Mouse (Mus musculus) CH12.LX (cell line): Measurements from ENCODE around the gene Cacng2.

ENCODE experiments used
- BHLHE40 ChIP-seq: IDR thresholded peaks from 2 replicates; pipeline ENCODE4 v1.6.1; 2011; ENCODE audit warnings: mild to moderate bottlenecking, low read depth, low read length, improper control_type of control experiment
- CHD1 ChIP-seq: IDR thresholded peaks from 2 replicates; pipeline ENCODE4 v1.6.1; 2012; ENCODE audit warnings: low read depth, low read length, improper control_type of control experiment, inconsistent platforms
- CTCF ChIP-seq, 2 experiments: IDR thresholded peaks in 1 of 2; conservative IDR thresholded peaks in 1 of 2; 2 replicates each; pipeline ENCODE4 v1.5.1; 2011 to 2012; ENCODE audit warnings: low read depth in 2 of 2, low read length in 2 of 2, improper control_type of control experiment in 1 of 2, inconsistent platforms in 1 of 2, mild to moderate bottlenecking in 1 of 2, moderate library complexity in 1 of 2
- EP300 ChIP-seq: IDR thresholded peaks from 2 replicates; pipeline ENCODE4 v1.6.1; 2011; ENCODE audit warnings: low read length, improper control_type of control experiment
- MAX ChIP-seq: IDR thresholded peaks from 2 replicates; pipeline ENCODE4 v1.6.1; 2011; ENCODE audit warnings: low read length, improper control_type of control experiment
- MEF2A ChIP-seq: IDR thresholded peaks from 2 replicates; pipeline ENCODE4 v1.6.1; 2014; ENCODE audit warnings: low read depth, mild to moderate bottlenecking, inconsistent platforms, low read length, improper control_type of control experiment, borderline replicate concordance
- NELFE ChIP-seq: IDR thresholded peaks from 2 replicates; pipeline ENCODE4 v1.6.1; 2011; ENCODE audit warnings: low read depth, low read length, improper control_type of control experiment
- NRF1 ChIP-seq: IDR thresholded peaks from 2 replicates; pipeline ENCODE4 v1.6.1; 2014; ENCODE audit warnings: low read depth, mild to moderate bottlenecking, inconsistent platforms, low read length, improper control_type of control experiment, moderate library complexity
- POLR2A ChIP-seq: IDR thresholded peaks from 2 replicates; pipeline ENCODE4 v1.6.1; 2011; ENCODE audit warnings: low read depth, mild to moderate bottlenecking, improper control_type of control experiment, low read length
- TCF12 ChIP-seq: IDR thresholded peaks from 2 replicates; pipeline ENCODE4 v1.6.1; 2014; ENCODE audit warnings: low read depth, mild to moderate bottlenecking, inconsistent platforms, low read length, improper control_type of control experiment
- ZKSCAN1 ChIP-seq: IDR thresholded peaks from 2 replicates; pipeline ENCODE4 v1.6.1; 2012; ENCODE audit warnings: low read depth, inconsistent platforms, low read length, improper control_type of control experiment, borderline replicate concordance
- ZMIZ1 ChIP-seq: IDR thresholded peaks from 2 replicates; pipeline ENCODE4 v1.6.1; 2012; ENCODE audit warnings: low read depth, mild to moderate bottlenecking, inconsistent platforms, low read length, improper control_type of control experiment

DNA sequence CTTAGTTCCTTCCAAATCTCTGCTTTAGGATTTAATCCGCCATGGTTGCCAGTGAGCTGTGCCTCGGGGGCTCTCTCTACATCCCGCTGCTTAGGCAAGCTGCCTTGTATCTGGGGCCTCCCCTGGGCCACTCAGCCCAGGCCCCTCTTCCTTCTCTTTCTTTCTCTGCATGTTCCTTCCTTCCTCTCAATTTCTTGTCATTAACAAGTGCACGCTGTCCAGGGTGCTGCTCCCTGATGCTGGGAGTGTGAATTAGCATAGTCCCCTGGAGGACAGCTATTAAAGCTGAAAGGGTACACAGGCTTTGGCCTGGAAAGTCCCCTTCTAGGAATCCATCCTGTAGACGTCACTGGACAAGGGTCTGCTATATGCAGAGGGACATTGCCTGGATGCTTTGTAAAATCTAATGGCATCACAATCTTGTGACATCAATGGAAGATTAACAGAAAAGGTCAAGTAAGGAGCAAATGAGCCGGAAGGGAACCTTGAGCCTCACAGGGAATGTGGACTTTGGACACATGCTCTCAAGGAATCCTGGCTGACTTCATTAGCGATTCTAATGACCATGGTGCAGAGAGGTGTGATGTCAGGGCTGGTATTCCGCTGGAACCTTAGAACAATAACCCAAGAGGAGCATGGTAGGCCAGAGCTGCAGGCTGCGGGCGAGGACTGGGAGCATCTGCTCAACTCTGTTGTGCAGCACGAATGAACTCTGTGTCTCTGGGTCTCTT is 33.4 kb upstream of the Cacng2 start:
- TF ChIP-seq CTCF (conservative IDR thresholded peaks at IDR 0.05 in 1 of 2, IDR thresholded peaks at IDR 0.05 in 1 of 2; ENCODE audit: low read depth in 2 of 2, low read length in 2 of 2), result no peak
- no peak for TF ChIP-seq TCF12
- no peak for TF ChIP-seq NELFE
- TF ChIP-seq MEF2A, result no peak
- no peak for TF ChIP-seq NRF1
- TF ChIP-seq ZKSCAN1, result no peak
- no peak for TF ChIP-seq POLR2A
- no peak for TF ChIP-seq MAX
- TF ChIP-seq CHD1, result no peak
- TF ChIP-seq ZMIZ1, result no peak
- no peak for TF ChIP-seq EP300
- no peak for TF ChIP-seq BHLHE40
